Mouse (Mus musculus): ENCODE results near the gene Slc25a14. TPM values are rescaled to one million over a fixed set of nuclear protein-coding genes. Genes with fewer than 3 reads are reported as not detected.
A peak's percentile ranks its signal among the peaks of the same experiment; 100 is the strongest.

The Slc25a14 gene
- polyA plus RNA-seq, 1 experiment from 2014 or later, result 8.7 TPM

DNA sequence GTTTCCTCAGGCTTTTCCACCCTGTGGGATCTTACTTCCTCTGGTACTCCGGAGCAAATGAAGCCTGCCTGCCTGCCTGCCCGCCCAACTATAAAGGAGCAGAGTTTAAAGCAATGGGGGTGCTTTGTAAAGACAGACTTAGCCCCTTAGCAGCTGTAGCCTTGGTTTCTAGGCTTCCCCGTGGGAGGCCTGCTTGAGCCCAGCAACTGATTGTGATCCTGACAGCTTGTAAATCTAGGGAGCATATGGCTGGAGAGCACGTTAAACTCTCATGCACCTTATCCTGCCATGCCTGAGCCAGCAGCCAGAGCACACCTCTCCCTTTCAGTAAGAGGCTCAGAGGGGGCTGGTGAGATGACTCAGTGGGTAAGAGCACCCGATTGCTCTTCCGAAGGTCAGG is 43.6 kb downstream of the Slc25a14 start:
- no peak overlapping the region for H3K9ac ChIP-seq
- no peak overlapping the region for H3K27ac ChIP-seq
- H3K4me3 ChIP-seq, result no peak overlapping the region
- no peaks in the 10 kb centered on the region for H3K4me1 ChIP-seq (replicated peaks)
- 28% methylated on average over 6 of the region's 6 CpGs for WGBS
- H3K27me3 ChIP-seq, result no peaks in the 10 kb centered on the region
- no peaks in the 10 kb centered on the region for H3K9me3 ChIP-seq (replicated peaks)
- H3K36me3 ChIP-seq, result no peaks in the 10 kb centered on the region
- no peak overlapping the region for H3K4me2 ChIP-seq
- no peak for ATAC-seq (replicated peaks; ENCODE audit: insufficient number of reproducible peaks, insufficient read depth, low FRiP score, low read depth)

DNA sequence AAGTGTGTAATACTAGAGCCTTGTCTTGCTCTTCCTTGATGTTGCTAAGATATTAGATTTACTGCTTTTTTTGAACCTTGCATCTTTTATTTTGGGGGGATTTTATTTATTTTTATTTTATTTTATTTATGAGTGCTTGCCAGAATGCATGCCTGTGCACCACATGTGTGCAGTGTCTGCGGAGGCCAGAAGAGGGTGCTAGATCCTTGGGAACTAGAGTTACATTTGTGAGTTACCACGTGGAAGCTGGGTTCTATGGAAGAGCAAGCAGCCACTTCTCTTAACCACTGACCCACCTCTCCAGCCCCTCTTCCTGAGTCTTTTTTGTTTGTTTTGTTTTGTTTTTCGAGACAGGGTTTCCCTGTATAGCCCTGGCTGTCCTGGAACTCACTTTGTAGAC is 46.4 kb downstream of the Slc25a14 start:
- ATAC-seq (replicated peaks; ENCODE audit: insufficient number of reproducible peaks, insufficient read depth, low FRiP score, low read depth), result no peak
- Histone ChIP-seq H3K4me3 (no peak overlapping the region), H3K4me1 (replicated peaks) (no peaks in the 10 kb centered on the region), H3K9ac (no peak overlapping the region), H3K27me3 (no peaks in the 10 kb centered on the region), H3K27ac (no peak overlapping the region), H3K36me3 (no peaks in the 10 kb centered on the region), H3K4me2 (no peak overlapping the region), H3K9me3 (replicated peaks) (no peaks in the 10 kb centered on the region)
- WGBS, result 72% methylated on average over 3 of the region's 3 CpGs

GRCm38 (mm10) chrX:48671714-48672113 is 48.5 kb downstream of the Slc25a14 start:
- no peak overlapping the region for H3K9ac ChIP-seq
- H3K36me3 ChIP-seq, result no peaks in the 10 kb centered on the region
- WGBS, result 63% methylated on average over 3 of the region's 3 CpGs
- no peak overlapping the region for H3K27ac ChIP-seq
- H3K4me2 ChIP-seq, result no peak overlapping the region
- no peaks in the 10 kb centered on the region for H3K4me1 ChIP-seq (replicated peaks)
- no peaks in the 10 kb centered on the region for H3K9me3 ChIP-seq (replicated peaks)
- no peak overlapping the region for H3K4me3 ChIP-seq
- no peak for ATAC-seq (replicated peaks; ENCODE audit: insufficient number of reproducible peaks, insufficient read depth, low FRiP score, low read depth)
- no peaks in the 10 kb centered on the region for H3K27me3 ChIP-seq

GRCm38 (mm10) chrX:48674171-48674570 is 51.0 kb downstream of the Slc25a14 start, which contains the start of gene Gpr119:
Gene Gpr119, minus strand, starts transcription at chrX:48674478.
- Histone ChIP-seq H3K4me1 (replicated peaks) (no peaks in the 10 kb centered on the region), H3K9ac (no peak within 1 kb of the TSS), H3K27me3 (no peaks in the 10 kb centered on the region), H3K9me3 (replicated peaks) (no peaks in the 10 kb centered on the region), H3K4me2 (no peak within 1 kb of the TSS), H3K4me3 (no peak within 1 kb of the TSS), H3K36me3 (no peaks in the 10 kb centered on the region), H3K27ac (no peak within 1 kb of the TSS)
- 50% methylated on average over 4 of the region's 4 CpGs for WGBS
- ATAC-seq (replicated peaks; ENCODE audit: insufficient number of reproducible peaks, insufficient read depth, low FRiP score, low read depth), result no peak

GRCm38 (mm10) chrX:48683451-48683850 is 60.2 kb downstream of the Slc25a14 start:
- ATAC-seq (replicated peaks; ENCODE audit: insufficient number of reproducible peaks, insufficient read depth, low FRiP score, low read depth), result no peak
- H3K4me3 ChIP-seq, result no peak overlapping the region
- 18% methylated on average over 3 of the region's 3 CpGs for WGBS
- no peaks in the 10 kb centered on the region for H3K4me1 ChIP-seq (replicated peaks)
- H3K27ac ChIP-seq, result no peak overlapping the region
- H3K9ac ChIP-seq, result no peak overlapping the region
- H3K27me3 ChIP-seq, result no peaks in the 10 kb centered on the region
- H3K4me2 ChIP-seq, result no peak overlapping the region
- no peaks in the 10 kb centered on the region for H3K36me3 ChIP-seq
- no peaks in the 10 kb centered on the region for H3K9me3 ChIP-seq (replicated peaks)

DNA sequence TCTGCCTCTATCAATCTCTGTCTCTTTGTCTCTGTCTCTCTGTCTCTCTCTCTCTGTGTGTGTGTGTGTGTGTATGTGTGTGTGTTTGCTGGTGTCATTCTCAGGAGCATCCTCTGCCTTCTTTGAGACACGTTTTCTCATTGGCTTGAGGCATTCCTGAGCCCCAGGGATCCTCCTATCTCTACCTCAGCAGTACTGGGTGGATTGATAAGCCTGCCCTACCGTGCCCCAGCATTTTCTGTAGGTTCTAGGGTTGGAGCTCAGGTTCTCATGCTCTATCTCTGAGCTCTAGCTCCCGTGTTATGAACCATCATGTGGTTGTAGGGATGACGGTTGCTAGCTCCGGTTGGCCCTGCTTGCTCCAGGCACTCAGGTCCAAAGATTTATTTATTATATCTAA is 60.6 kb downstream of the Slc25a14 start:
- no peaks in the 10 kb centered on the region for H3K36me3 ChIP-seq
- H3K27me3 ChIP-seq, result no peaks in the 10 kb centered on the region
- no peak overlapping the region for H3K4me2 ChIP-seq
- no peak for ATAC-seq (replicated peaks; ENCODE audit: insufficient number of reproducible peaks, insufficient read depth, low FRiP score, low read depth)
- H3K4me1 ChIP-seq (replicated peaks), result no peaks in the 10 kb centered on the region
- H3K9me3 ChIP-seq (replicated peaks), result no peaks in the 10 kb centered on the region
- 65% methylated on average over 5 of the region's 5 CpGs for WGBS
- H3K9ac ChIP-seq, result no peak overlapping the region
- no peak overlapping the region for H3K27ac ChIP-seq
- no peak overlapping the region for H3K4me3 ChIP-seq

DNA sequence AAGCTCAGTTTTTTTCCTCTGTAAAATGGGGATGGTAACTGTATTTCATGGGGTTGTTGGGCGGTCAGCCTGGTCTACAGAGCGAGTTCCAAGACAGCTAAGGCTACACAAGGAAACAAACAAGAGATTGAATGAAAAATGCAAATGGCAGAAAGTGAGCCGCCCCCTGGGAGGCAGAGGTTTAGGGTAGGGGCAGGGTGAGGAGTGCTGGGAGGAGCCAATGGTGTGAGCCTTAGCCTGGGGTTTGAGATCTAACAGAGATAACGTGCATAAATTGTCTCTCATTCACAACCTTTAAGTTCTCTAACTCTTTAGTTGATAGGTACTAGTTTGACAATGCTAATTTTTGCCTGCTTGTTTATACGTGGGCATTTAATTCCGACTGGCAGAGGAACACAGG is 71.2 kb downstream of the Slc25a14 start:
- H3K27me3 ChIP-seq, result no peaks in the 10 kb centered on the region
- H3K4me1 ChIP-seq (replicated peaks), result no peaks in the 10 kb centered on the region
- H3K9me3 ChIP-seq (replicated peaks), result no peaks in the 10 kb centered on the region
- peaks cover 3% of the 10 kb centered on the region; the same call in 1 of the 2 replicates for H3K36me3 ChIP-seq
- peak overlapping the region; percentile 67 for H3K4me2 ChIP-seq
- H3K9ac ChIP-seq, result no peak overlapping the region
- no peak overlapping the region for H3K27ac ChIP-seq
- 13% methylated on average over 6 of the region's 6 CpGs for WGBS
- ATAC-seq (replicated peaks; ENCODE audit: insufficient number of reproducible peaks, insufficient read depth, low FRiP score, low read depth), result peak; percentile 27; the same call in 1 of the 2 replicates
- H3K4me3 ChIP-seq, result peak overlapping the region; percentile 62

- peak within 1 kb of the TSS; percentile 67 for H3K4me2 ChIP-seq
- no peaks in the 10 kb centered on the region for H3K4me1 ChIP-seq (replicated peaks)
- peak; percentile 93 for ATAC-seq (replicated peaks; ENCODE audit: insufficient number of reproducible peaks, insufficient read depth, low FRiP score, low read depth)
- no peaks in the 10 kb centered on the region for H3K9me3 ChIP-seq (replicated peaks)
- no peak within 1 kb of the TSS for H3K27ac ChIP-seq
- H3K27me3 ChIP-seq, result no peaks in the 10 kb centered on the region
- WGBS, result 15% methylated on average over 42 of the region's 42 CpGs
- H3K4me3 ChIP-seq, result peak within 1 kb of the TSS; percentile 62
- peaks cover 3% of the 10 kb centered on the region; the same call in 1 of the 2 replicates for H3K36me3 ChIP-seq
- H3K9ac ChIP-seq, result peak within 1 kb of the TSS; percentile 68
Measured at GRCm38 (mm10) chrX:48694864-48695371, 71.7 kb downstream of the Slc25a14 start, which contains the start of gene Rbmx2. Gene Rbmx2, plus strand, starts transcription at chrX:48695004.

DNA sequence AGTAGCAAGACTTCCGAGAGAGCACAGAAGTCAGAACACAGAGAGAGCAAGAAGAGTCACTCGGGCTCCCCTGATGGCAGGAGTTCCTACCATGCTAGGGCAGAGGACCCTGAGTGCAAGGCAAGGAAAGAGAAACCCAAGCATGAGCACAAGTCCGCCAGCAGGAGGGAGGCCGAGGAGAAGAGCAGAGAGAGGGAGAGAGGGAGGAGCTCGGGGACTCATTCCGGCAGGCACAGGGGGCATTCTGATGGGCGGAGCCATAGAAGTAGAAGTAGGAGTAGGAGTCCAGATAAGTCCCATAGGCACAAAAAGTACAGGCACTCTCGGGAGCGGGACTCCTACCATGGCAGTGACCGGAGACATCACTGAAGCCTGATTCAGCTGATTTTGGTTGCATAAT is 86.5 kb downstream of the Slc25a14 start:
- H3K9me3 ChIP-seq (replicated peaks), result no peaks in the 10 kb centered on the region
- 85% methylated on average over 10 of the region's 10 CpGs for WGBS
- H3K27ac ChIP-seq, result no peak overlapping the region
- no peaks in the 10 kb centered on the region for H3K27me3 ChIP-seq
- no peak for ATAC-seq (replicated peaks; ENCODE audit: insufficient number of reproducible peaks, insufficient read depth, low FRiP score, low read depth)
- no peak overlapping the region for H3K4me2 ChIP-seq
- no peak overlapping the region for H3K4me3 ChIP-seq
- H3K9ac ChIP-seq, result no peak overlapping the region
- H3K36me3 ChIP-seq, result no peaks in the 10 kb centered on the region
- H3K4me1 ChIP-seq (replicated peaks), result no peaks in the 10 kb centered on the region

Small RNAs within 50 kb of the gene (microRNA-seq; reads per million reads assigned to microRNA genes)
- not detected for gene Gm27828

Other genes with a start within 250 kb of the Slc25a14 start
- 8.4 and 11.2 TPM in 2 replicates for gene Elf4, start 160.3 kb upstream of the Slc25a14 start, polyA plus RNA-seq (2015; fragmentation: Nextera tagmentation; extraction: Ambion mirVana)
- 102 and 115 TPM in 2 replicates for gene Aifm1, start 109.8 kb upstream of the Slc25a14 start, polyA plus RNA-seq (2015; fragmentation: Nextera tagmentation; extraction: Ambion mirVana)
- gene Rab33a, start 104.1 kb upstream of the Slc25a14 start, polyA plus RNA-seq (2015; fragmentation: Nextera tagmentation; extraction: Ambion mirVana), result 4.9 and 5.0 TPM in 2 replicates
- gene Zfp280c, start 28.9 kb upstream of the Slc25a14 start, polyA plus RNA-seq (2015; fragmentation: Nextera tagmentation; extraction: Ambion mirVana), result 4.8 and 5.8 TPM in 2 replicates
- not detected in 2 replicates for gene Gpr119, start 51.1 kb downstream of the Slc25a14 start, polyA plus RNA-seq (2015; fragmentation: Nextera tagmentation; extraction: Ambion mirVana)
- 9.8 and 14.5 TPM in 2 replicates for gene Rbmx2, start 71.6 kb downstream of the Slc25a14 start, polyA plus RNA-seq (2015; fragmentation: Nextera tagmentation; extraction: Ambion mirVana)

All from heart, embryonic 15.5 days (tissue).